Mouse (Mus musculus) ES-Bruce4 (cell line): Measurements from ENCODE around the gene Tex44.

ENCODE experiments used
- CTCF ChIP-seq: IDR thresholded peaks from one replicate; pipeline ENCODE4 v1.8.1; 2011; ENCODE audit warnings: low read depth, low read length
- EP300 ChIP-seq: IDR thresholded peaks from 2 replicates; pipeline ENCODE4 v1.6.1; 2011; ENCODE audit warnings: low read depth, low read length; ENCODE audit not compliant: insufficient read depth
- POLR2A ChIP-seq: IDR thresholded peaks from one replicate; pipeline ENCODE4 v1.8.1; 2011; ENCODE audit warnings: low read length; ENCODE audit not compliant: insufficient read depth

DNA sequence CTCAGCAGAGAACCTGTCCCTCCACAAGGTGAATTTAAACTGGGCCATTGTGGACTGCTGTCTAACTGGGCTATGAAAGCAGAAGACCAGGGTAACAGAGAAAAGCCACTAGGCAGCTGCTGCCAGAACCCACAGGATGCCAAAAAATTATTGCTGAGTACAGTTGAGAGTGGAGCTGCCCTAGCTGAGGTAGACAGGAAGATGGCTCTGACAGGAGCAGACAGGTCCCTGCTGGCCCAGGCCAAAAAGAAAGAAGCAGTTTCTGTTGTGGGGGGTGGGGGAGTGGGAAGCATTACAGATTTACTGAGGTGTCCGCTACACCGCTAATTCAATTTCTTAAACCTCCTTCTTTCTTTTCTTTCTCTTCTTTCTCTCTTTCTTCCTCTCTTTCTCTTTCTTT lies 16.7 kb upstream of the Tex44 start:
- TF ChIP-seq CTCF (no peak), POLR2A (no peak), EP300 (no peak)
